Mouse (Mus musculus): Measurements from ENCODE around the gene Alox12.

GRCm38 (mm10) chr11:70192157-70192556 lies 63.0 kb downstream of the Alox12 start:
- TF ChIP-seq MAX (IDR thresholded peaks at IDR 0.05), result no peak
- TF ChIP-seq CTCF (IDR thresholded peaks at IDR 0.05; ENCODE audit: control insufficient read depth, insufficient read depth, insufficient read length), result no peak
- TF ChIP-seq MYOG (IDR thresholded peaks at IDR 0.05; ENCODE audit: control insufficient read depth, extremely low read depth, insufficient read length), result no peak

All from C2C12 (cell line).